Mouse (Mus musculus) T-helper 1 cell (primary cell): ENCODE data around the gene Tcl1b3.

ENCODE experiments used
- in situ Hi-C: fragments of 300-600 bp; cut with MboI, MseI; formaldehyde crosslinking; loops from one replicate; pipeline ENCODE4 v1.15.1; 2025; ENCODE audit warnings: high pct_unique_total_duplicates

Gene Tcl1b3

GRCm38 (mm10) chr12:105224621-105225320 lies 33.9 kb downstream of the Tcl1b3 start:
- in situ Hi-C loops = no loop called here

GRCm38 (mm10) chr12:105234362-105234761 lies 43.5 kb downstream of the Tcl1b3 start:
- in situ Hi-C loops = no loop called here

- in situ Hi-C loops = no loop called here
Measured at GRCm38 (mm10) chr12:105235091-105235490, 44.2 kb downstream of the Tcl1b3 start.

- in situ Hi-C loops = no loop called here
Measured at GRCm38 (mm10) chr12:105239060-105239459, 48.2 kb downstream of the Tcl1b3 start.
